Mouse (Mus musculus): ENCODE results near the gene Mybl2.

Mybl2 gene

GRCm38 (mm10) chr2:163073023-163073757 is 18.7 kb downstream of the Mybl2 start:
- DNase-seq = no peak

GRCm38 (mm10) chr2:163074006-163074405 is 19.5 kb downstream of the Mybl2 start:
- no peak for DNase-seq

- no peak for DNase-seq
Measured at GRCm38 (mm10) chr2:163074808-163075207, 20.3 kb downstream of the Mybl2 start.

GRCm38 (mm10) chr2:163075234-163075633 is 20.7 kb downstream of the Mybl2 start:
- DNase-seq = no peak

GRCm38 (mm10) chr2:163079041-163079440 is 24.6 kb downstream of the Mybl2 start:
- DNase-seq = no peak

GRCm38 (mm10) chr2:163082591-163082990 is 28.1 kb downstream of the Mybl2 start:
- no peak for DNase-seq

- no peak for DNase-seq
Measured at GRCm38 (mm10) chr2:163084519-163084918, 30.0 kb downstream of the Mybl2 start.

GRCm38 (mm10) chr2:163085047-163085446 is 30.6 kb downstream of the Mybl2 start:
- DNase-seq = no peak

GRCm38 (mm10) chr2:163086561-163086960 is 32.1 kb downstream of the Mybl2 start:
- no peak for DNase-seq

- DNase-seq = no peak
Measured at GRCm38 (mm10) chr2:163087728-163088127, 33.2 kb downstream of the Mybl2 start, which contains the start of gene Gtsf1l. Gene Gtsf1l, minus strand, starts transcription at chr2:163087855.

GRCm38 (mm10) chr2:163089475-163090123 is 35.1 kb downstream of the Mybl2 start:
- no peak for DNase-seq

GRCm38 (mm10) chr2:163094909-163095308 is 40.4 kb downstream of the Mybl2 start:
- DNase-seq = no peak

GRCm38 (mm10) chr2:163095784-163096183 is 41.3 kb downstream of the Mybl2 start:
- DNase-seq = no peak

GRCm38 (mm10) chr2:163099919-163100318 is 45.4 kb downstream of the Mybl2 start:
- no peak for DNase-seq

GRCm38 (mm10) chr2:163100551-163100950 is 46.1 kb downstream of the Mybl2 start:
- DNase-seq = no peak

GRCm38 (mm10) chr2:163101646-163102203 is 47.2 kb downstream of the Mybl2 start:
- peak; percentile 28 for DNase-seq

GRCm38 (mm10) chr2:163102216-163102615 is 47.7 kb downstream of the Mybl2 start:
- no peak for DNase-seq

GRCm38 (mm10) chr2:163102900-163103653 is 48.6 kb downstream of the Mybl2 start:
- no peak for DNase-seq

- DNase-seq = no peak
Measured at GRCm38 (mm10) chr2:163104086-163104770, 49.7 kb downstream of the Mybl2 start.

- no peak for DNase-seq
Measured at GRCm38 (mm10) chr2:163108385-163108784, 53.9 kb downstream of the Mybl2 start.

GRCm38 (mm10) chr2:163110706-163111105 is 56.2 kb downstream of the Mybl2 start:
- DNase-seq = no peak

GRCm38 (mm10) chr2:163111413-163112201 is 57.1 kb downstream of the Mybl2 start:
- DNase-seq = no peak
